Mouse (Mus musculus) ovary, adult 2 months (tissue): ENCODE data around the gene Cmc4. TPM values are rescaled to one million over a fixed set of nuclear protein-coding genes. Genes with fewer than 3 reads are reported as not detected.

Source experiments
- polyA plus RNA-seq: library from polyadenylated mRNA; depleted of rRNA; stranded (reverse); fragments of >200 nt; gene quantifications from 2 replicates; pipeline ENCODE4 v1.2.3, GENCODE M21; 2012; rRNA removed

The Cmc4 gene
- polyA plus RNA-seq, result 4.1 and 5.3 TPM in 2 replicates

DNA sequence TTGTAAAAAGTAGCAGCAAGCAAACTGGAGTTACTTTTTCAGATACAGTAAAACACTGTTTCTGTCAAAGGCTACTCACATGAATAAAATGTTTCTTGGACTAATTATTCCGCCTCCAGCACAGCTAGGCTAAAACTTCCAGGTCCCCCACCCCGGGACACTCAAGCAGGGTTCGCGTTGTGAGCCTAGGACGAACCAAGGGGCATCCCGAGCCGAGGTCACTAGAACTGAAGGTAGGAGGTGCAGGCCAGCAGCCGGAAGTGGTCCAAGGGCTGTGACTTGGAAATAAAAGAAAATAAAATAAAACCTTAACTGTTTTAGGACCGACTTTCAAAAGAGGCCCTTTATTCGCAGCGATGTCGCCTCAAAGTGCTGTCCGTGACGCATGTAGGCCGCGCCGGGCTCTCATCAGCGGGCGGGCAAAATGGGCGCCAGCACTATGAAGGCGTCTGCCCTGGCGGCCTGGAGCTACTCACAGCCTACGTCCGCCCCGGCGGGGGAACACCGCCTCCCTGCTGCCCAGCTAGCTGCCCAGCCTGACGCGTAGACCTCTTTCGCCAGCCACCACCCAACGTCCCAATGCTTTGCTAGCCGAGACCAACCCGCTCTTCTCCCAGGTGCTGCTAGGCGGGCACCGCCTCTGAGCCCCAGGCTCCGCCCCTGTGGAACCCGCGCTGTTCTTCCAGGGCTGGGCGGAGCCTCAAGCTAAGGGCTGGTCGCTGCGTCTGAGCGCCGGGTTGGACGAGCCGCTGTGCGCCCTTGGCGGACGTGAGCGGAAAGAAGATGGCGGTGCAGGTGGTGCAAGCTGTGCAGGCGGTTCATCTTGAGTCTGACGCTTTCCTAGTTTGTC lies at the start of gene Cmc4, which contains the start of the genes Mtcp1 and Brcc3:
Cmc4 (minus strand) TSS at position 649 of the 850 bp plus-strand sequence.
Mtcp1 (minus strand) TSS at position 653 of the 850 bp plus-strand sequence.
Brcc3 (plus strand) TSS at position 693 of the 850 bp plus-strand sequence.

DNA sequence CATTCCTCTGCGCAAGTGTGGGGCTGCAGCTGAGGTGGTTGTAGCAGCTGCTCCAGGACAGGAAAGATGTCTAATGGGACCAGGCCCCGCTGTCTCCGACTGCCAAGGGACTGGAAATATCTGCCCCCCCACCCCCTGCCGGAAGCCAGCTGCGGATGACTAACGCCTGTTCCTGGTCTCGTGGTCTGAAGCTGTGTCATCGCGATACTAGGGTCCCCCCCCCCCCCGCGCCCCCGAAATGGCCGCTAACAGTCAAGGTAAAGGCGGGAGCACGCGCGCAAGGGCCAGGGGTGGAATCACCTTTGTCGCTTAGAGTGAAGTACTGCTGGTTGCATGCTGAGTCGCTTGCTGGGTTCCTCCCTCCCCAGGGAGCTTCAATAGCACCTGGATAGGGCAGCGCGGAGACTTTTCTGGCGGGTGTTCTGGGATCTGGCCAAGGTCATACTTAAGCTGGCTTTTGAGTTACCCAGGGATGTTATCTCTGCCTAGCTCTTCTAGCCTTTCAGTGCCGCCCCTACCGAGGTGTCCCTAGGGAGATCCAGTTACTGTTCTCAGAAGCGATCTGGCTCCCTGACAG lies 34.1 kb downstream of the Cmc4 start, which contains the start of the genes Fundc2 and F8:
Fundc2 (plus strand) TSS at position 205 of the 577 bp plus-strand sequence.
F8 (minus strand) TSS at position 421 of the 577 bp plus-strand sequence.

Other genes with a start within 250 kb of the Cmc4 start
- 4.0 and 4.2 TPM in 2 replicates for gene Fundc2, start 34.2 kb downstream of the Cmc4 start, polyA plus RNA-seq
- gene F8, start 34.0 kb downstream of the Cmc4 start, polyA plus RNA-seq, result 0.76 and 1.9 TPM in 2 replicates
- 6.7 and 8.6 TPM in 2 replicates for gene Mtcp1, start within 50 bp of the Cmc4 start, polyA plus RNA-seq
- 1.2 and 1.7 TPM in 2 replicates for gene Brcc3, start within 50 bp of the Cmc4 start, polyA plus RNA-seq
- 0.82 and 1.3 TPM in 2 replicates for gene Vbp1, start 97.7 kb upstream of the Cmc4 start, polyA plus RNA-seq
- 0.55 and 0.73 TPM in 2 replicates for gene Rab39b, start 161.6 kb upstream of the Cmc4 start, polyA plus RNA-seq